Mouse (Mus musculus) neural tube, embryonic 15.5 days (tissue): Measurements from ENCODE around the gene Ncaph2. TPM values are rescaled to one million over a fixed set of nuclear protein-coding genes. Genes with fewer than 3 reads are reported as not detected.
A peak's percentile ranks its signal among the peaks of the same experiment; 100 is the strongest.

Experiments used
- ATAC-seq: fragments of 200-750 bp; cut with Nextera tagmentation; 2 replicates; pipeline ENCODE4 v1.8.0; 2017; ENCODE audit warnings: mild to moderate bottlenecking, moderate TSS enrichment, moderate library complexity; ENCODE audit not compliant: low FRiP score
- H3K27ac ChIP-seq: fragments of 300-500 bp; sonication (generic); replicated peaks from 2 replicates; pipeline ENCODE4 v1.5.1; 2015; ENCODE audit warnings: mild to moderate bottlenecking, inconsistent platforms
- H3K27me3 ChIP-seq: fragments of 300-500 bp; sonication (generic); replicated peaks from 2 replicates; pipeline ENCODE4 v1.6.1; 2015; ENCODE audit warnings: inconsistent platforms
- H3K36me3 ChIP-seq: fragments of 300-500 bp; sonication (generic); 2 replicates; pipeline ENCODE4 v1.6.1; 2015; ENCODE audit warnings: inconsistent platforms
- H3K4me1 ChIP-seq: fragments of 300-500 bp; sonication (generic); 2 replicates; pipeline ENCODE4 v1.6.1; 2015; ENCODE audit warnings: inconsistent platforms
- H3K4me2 ChIP-seq: fragments of 300-500 bp; sonication (generic); 2 replicates; pipeline ENCODE4 v1.6.1; 2015; ENCODE audit warnings: inconsistent platforms, mild to moderate bottlenecking, moderate library complexity
- H3K4me3 ChIP-seq: fragments of 300-500 bp; sonication (generic); replicated peaks from 2 replicates; pipeline ENCODE4 v1.5.1; 2015; ENCODE audit warnings: mild to moderate bottlenecking, inconsistent platforms
- H3K9ac ChIP-seq: fragments of 300-500 bp; sonication (generic); replicated peaks from 2 replicates; pipeline ENCODE4 v1.6.1; 2015; ENCODE audit warnings: mild to moderate bottlenecking, inconsistent platforms
- H3K9me3 ChIP-seq: fragments of 300-500 bp; sonication (generic); replicated peaks from 2 replicates; pipeline ENCODE4 v1.6.1; 2016; ENCODE audit warnings: inconsistent platforms
- WGBS: fragments of 180-500 bp; shearing (Covaris S2); methylation state at CpG from one replicate; pipeline ENCODE4 v1.1.7; 2015; ENCODE audit warnings: mixed read lengths; 5-methylcytosine and 5-hydroxymethylcytosine counted together
- polyA plus RNA-seq: library from polyadenylated mRNA; unstranded; fragments of >200 nt; fragmentation: Nextera tagmentation; extraction: Ambion mirVana; gene quantifications from 2 replicates; pipeline ENCODE4 v1.2.1, GENCODE M21; 2015

The Ncaph2 gene
- polyA plus RNA-seq, 1 experiment from 2014 or later, result 105 TPM

GRCm38 (mm10) chr15:89373027-89373761 lies 17.7 kb downstream of the Ncaph2 start:
- Histone ChIP-seq H3K36me3 (peaks cover 45% of the 10 kb centered on the region), H3K9ac (peak overlapping the region; percentile 92), H3K4me1 (peaks cover 23% of the 10 kb centered on the region), H3K9me3 (no peaks in the 10 kb centered on the region), H3K27ac (peak overlapping the region; percentile 96), H3K4me3 (peak overlapping the region; percentile 80), H3K4me2 (peak overlapping the region; percentile 75), H3K27me3 (peaks cover 25% of the 10 kb centered on the region)
- 1% methylated on average over 35 of the region's 35 CpGs for WGBS
- peak; percentile 86 for ATAC-seq

- peak within 1 kb of the TSS; percentile 96 for H3K27ac ChIP-seq
- peak within 1 kb of the TSS; percentile 92 for H3K9ac ChIP-seq
- under 1% methylated on average over 42 of the region's 42 CpGs for WGBS
- H3K4me2 ChIP-seq, result peak within 1 kb of the TSS; percentile 75
- ATAC-seq, result peak; percentile 88
- no peaks in the 10 kb centered on the region for H3K9me3 ChIP-seq
- H3K27me3 ChIP-seq, result peaks cover 30% of the 10 kb centered on the region
- peaks cover 39% of the 10 kb centered on the region for H3K36me3 ChIP-seq
- peaks cover 29% of the 10 kb centered on the region for H3K4me1 ChIP-seq
- peak within 1 kb of the TSS; percentile 80 for H3K4me3 ChIP-seq
Observed at GRCm38 (mm10) chr15:89373762-89374248, 18.3 kb downstream of the Ncaph2 start, which contains the start of gene Sco2. Gene Sco2 (minus strand): TSS chr15:89373846.

GRCm38 (mm10) chr15:89374340-89374739 lies 18.8 kb downstream of the Ncaph2 start:
- ATAC-seq, result no peak
- 48% methylated on average over 9 of the region's 9 CpGs for WGBS

GRCm38 (mm10) chr15:89374801-89375534 lies 19.4 kb downstream of the Ncaph2 start:
- H3K27ac ChIP-seq, result no peak overlapping the region
- peak overlapping the region; percentile 75 for H3K4me2 ChIP-seq
- no peak for ATAC-seq
- H3K36me3 ChIP-seq, result peaks cover 28% of the 10 kb centered on the region
- WGBS, result 94% methylated on average over 17 of the region's 17 CpGs
- no peaks in the 10 kb centered on the region for H3K9me3 ChIP-seq
- H3K27me3 ChIP-seq, result peaks cover 40% of the 10 kb centered on the region
- peak overlapping the region; percentile 92; the same call in 1 of the 2 replicates for H3K9ac ChIP-seq
- no peak overlapping the region for H3K4me3 ChIP-seq
- peaks cover 38% of the 10 kb centered on the region for H3K4me1 ChIP-seq

More at GRCm38 (mm10) chr15:89374340-89374739, 18.8 kb downstream of the Ncaph2 start:
- H3K27ac ChIP-seq, result peak overlapping the region; percentile 96
- peaks cover 34% of the 10 kb centered on the region for H3K36me3 ChIP-seq
- peak overlapping the region; percentile 92 for H3K9ac ChIP-seq
- no peaks in the 10 kb centered on the region for H3K9me3 ChIP-seq
- peak overlapping the region; percentile 75 for H3K4me2 ChIP-seq
- H3K4me1 ChIP-seq, result peaks cover 35% of the 10 kb centered on the region
- peaks cover 35% of the 10 kb centered on the region for H3K27me3 ChIP-seq
- peak overlapping the region; percentile 80 for H3K4me3 ChIP-seq

GRCm38 (mm10) chr15:89376040-89376439 lies 20.5 kb downstream of the Ncaph2 start:
- Histone ChIP-seq H3K27me3 (peaks cover 44% of the 10 kb centered on the region), H3K9me3 (no peaks in the 10 kb centered on the region), H3K36me3 (peaks cover 17% of the 10 kb centered on the region), H3K27ac (no peak overlapping the region), H3K4me3 (no peak overlapping the region), H3K4me1 (peaks cover 38% of the 10 kb centered on the region), H3K9ac (no peak overlapping the region), H3K4me2 (no peak overlapping the region)
- 84% methylated on average over 7 of the region's 7 CpGs for WGBS
- no peak for ATAC-seq

- H3K4me1 ChIP-seq, result peaks cover 38% of the 10 kb centered on the region
- H3K9ac ChIP-seq, result no peak within 1 kb of the TSS; the same call in 1 of the 2 replicates
- 20% methylated on average over 16 of the region's 16 CpGs for WGBS
- H3K27ac ChIP-seq, result no peak within 1 kb of the TSS
- H3K36me3 ChIP-seq, result peaks cover 8% of the 10 kb centered on the region
- no peak within 1 kb of the TSS for H3K4me2 ChIP-seq
- H3K27me3 ChIP-seq, result peaks cover 46% of the 10 kb centered on the region
- H3K4me3 ChIP-seq, result no peak within 1 kb of the TSS
- H3K9me3 ChIP-seq, result no peaks in the 10 kb centered on the region
- ATAC-seq, result no peak
Observed at GRCm38 (mm10) chr15:89376957-89377356, 21.4 kb downstream of the Ncaph2 start, which contains the start of gene Tymp. Gene Tymp (minus strand): TSS chr15:89377039.

GRCm38 (mm10) chr15:89377362-89377761 lies 21.8 kb downstream of the Ncaph2 start:
- Histone ChIP-seq H3K27ac (no peak overlapping the region), H3K36me3 (peaks cover 4% of the 10 kb centered on the region; the same call in 1 of the 2 replicates), H3K4me3 (no peak overlapping the region), H3K9me3 (no peaks in the 10 kb centered on the region), H3K4me2 (no peak overlapping the region), H3K4me1 (peaks cover 36% of the 10 kb centered on the region), H3K9ac (no peak overlapping the region; the same call in 1 of the 2 replicates), H3K27me3 (peaks cover 46% of the 10 kb centered on the region)
- 6% methylated on average over 18 of the region's 18 CpGs for WGBS
- no peak for ATAC-seq

- ATAC-seq, result no peak
- Histone ChIP-seq H3K36me3 (no peaks in the 10 kb centered on the region), H3K9ac (peak overlapping the region; percentile 23), H3K4me1 (peaks cover 28% of the 10 kb centered on the region), H3K4me2 (peak overlapping the region; percentile 62), H3K9me3 (no peaks in the 10 kb centered on the region), H3K4me3 (peak overlapping the region; percentile 35), H3K27ac (no peak overlapping the region), H3K27me3 (peaks cover 46% of the 10 kb centered on the region)
- 9% methylated on average over 46 of the region's 46 CpGs for WGBS
Observed at GRCm38 (mm10) chr15:89377938-89378828, 22.7 kb downstream of the Ncaph2 start.

GRCm38 (mm10) chr15:89378831-89379401 lies 23.4 kb downstream of the Ncaph2 start, which contains the start of gene Odf3b:
Gene Odf3b (minus strand): TSS chr15:89379282.
- peaks cover 25% of the 10 kb centered on the region for H3K4me1 ChIP-seq
- 1% methylated on average over 33 of the region's 33 CpGs for WGBS
- no peaks in the 10 kb centered on the region for H3K36me3 ChIP-seq
- no peak within 1 kb of the TSS for H3K27ac ChIP-seq
- no peak for ATAC-seq
- H3K27me3 ChIP-seq, result peaks cover 46% of the 10 kb centered on the region
- peak within 1 kb of the TSS; percentile 23 for H3K9ac ChIP-seq
- H3K9me3 ChIP-seq, result no peaks in the 10 kb centered on the region
- H3K4me3 ChIP-seq, result peak within 1 kb of the TSS; percentile 35
- peak within 1 kb of the TSS; percentile 62 for H3K4me2 ChIP-seq

GRCm38 (mm10) chr15:89379429-89379828 lies 23.9 kb downstream of the Ncaph2 start:
- H3K4me3 ChIP-seq, result peak overlapping the region; percentile 35
- H3K4me1 ChIP-seq, result peaks cover 21% of the 10 kb centered on the region
- H3K9me3 ChIP-seq, result no peaks in the 10 kb centered on the region
- H3K36me3 ChIP-seq, result no peaks in the 10 kb centered on the region
- 4% methylated on average over 10 of the region's 10 CpGs for WGBS
- H3K9ac ChIP-seq, result 0 out of 2 replicates have a peak overlapping the region, but pooled peaks have one; percentile 23
- peaks cover 46% of the 10 kb centered on the region for H3K27me3 ChIP-seq
- no peak for ATAC-seq
- H3K27ac ChIP-seq, result no peak overlapping the region
- peak overlapping the region; percentile 62 for H3K4me2 ChIP-seq
